Mouse (Mus musculus): ENCODE measurements at regions not wholly inside any gene's neighbourhood (a gene's known extent, or its start where the extent isn't known, plus 50 kb on each side); places are given as distances from the start of the nearest gene placed in this dataset.

- Histone ChIP-seq H3K4me1 (no peaks in the 10 kb centered on the region), H3K9me3 (replicated peaks) (no peaks in the 10 kb centered on the region), H3K27ac (replicated peaks) (no peak overlapping the region), H3K4me3 (no peak overlapping the region), H3K27me3 (ENCODE audit: low read depth, poor library complexity, severe bottlenecking) (no peaks in the 10 kb centered on the region), H3K36me3 (no peaks in the 10 kb centered on the region)
- DNase-seq (ENCODE audit: low spot score), result no peak
- 86% methylated on average over 3 of the region's 3 CpGs for WGBS
These were observed 244.5 kb downstream of the Pik3r1 start for GRCm38 (mm10) chr13:101523492-101523891.

DNA sequence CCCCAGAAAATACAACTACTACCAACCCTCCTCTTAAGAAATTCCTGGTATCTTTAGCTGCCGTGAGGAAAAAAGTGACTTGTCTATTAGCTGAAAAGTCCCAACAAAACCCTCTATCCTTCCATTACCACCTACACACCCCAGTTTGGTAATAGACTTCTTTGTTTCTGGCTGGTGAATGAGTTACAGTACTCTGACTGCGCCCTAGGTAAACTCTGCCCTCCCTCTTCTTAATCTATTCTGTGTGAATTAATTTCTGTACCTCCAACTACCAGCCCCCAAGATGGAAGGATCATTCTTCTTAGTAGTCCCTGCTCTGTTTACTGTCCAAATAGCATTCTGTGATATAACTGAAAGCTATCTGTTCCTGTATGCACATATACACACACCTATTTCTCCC lies 245.4 kb downstream of the Pik3r1 start:
- Histone ChIP-seq H3K9me3 (replicated peaks) (no peaks in the 10 kb centered on the region), H3K36me3 (no peaks in the 10 kb centered on the region), H3K27me3 (ENCODE audit: low read depth, poor library complexity, severe bottlenecking) (no peaks in the 10 kb centered on the region), H3K27ac (replicated peaks) (no peak overlapping the region), H3K4me3 (no peak overlapping the region), H3K4me1 (no peaks in the 10 kb centered on the region)
- DNase-seq (ENCODE audit: low spot score), result no peak
- WGBS, result 93% methylated on average over 2 of the region's 2 CpGs

- Histone ChIP-seq H3K27me3 (ENCODE audit: low read depth, poor library complexity, severe bottlenecking) (no peaks in the 10 kb centered on the region), H3K4me1 (no peaks in the 10 kb centered on the region), H3K9me3 (replicated peaks) (no peaks in the 10 kb centered on the region), H3K36me3 (no peaks in the 10 kb centered on the region), H3K4me3 (no peak overlapping the region), H3K27ac (replicated peaks) (no peak overlapping the region)
- 84% methylated on average over 3 of the region's 3 CpGs for WGBS
- DNase-seq (ENCODE audit: low spot score), result no peak
These were observed 254.7 kb downstream of the Pik3r1 start for GRCm38 (mm10) chr13:101513354-101513753.

GRCm38 (mm10) chr13:101509946-101510345 lies 258.1 kb downstream of the Pik3r1 start:
- H3K9me3 ChIP-seq (replicated peaks), result no peaks in the 10 kb centered on the region
- no peak overlapping the region for H3K4me3 ChIP-seq
- H3K27me3 ChIP-seq (ENCODE audit: low read depth, poor library complexity, severe bottlenecking), result no peaks in the 10 kb centered on the region
- H3K36me3 ChIP-seq, result no peaks in the 10 kb centered on the region
- H3K27ac ChIP-seq (replicated peaks), result no peak overlapping the region
- DNase-seq (ENCODE audit: low spot score), result no peak
- WGBS, result 47% methylated on average over 1 of the region's 1 CpGs
- H3K4me1 ChIP-seq, result no peaks in the 10 kb centered on the region

GRCm38 (mm10) chr13:101508331-101508730 lies 259.7 kb downstream of the Pik3r1 start:
- Histone ChIP-seq H3K27me3 (ENCODE audit: low read depth, poor library complexity, severe bottlenecking) (no peaks in the 10 kb centered on the region), H3K27ac (replicated peaks) (no peak overlapping the region), H3K4me3 (no peak overlapping the region), H3K36me3 (no peaks in the 10 kb centered on the region), H3K4me1 (no peaks in the 10 kb centered on the region), H3K9me3 (replicated peaks) (no peaks in the 10 kb centered on the region)
- DNase-seq (ENCODE audit: low spot score), result no peak

DNA sequence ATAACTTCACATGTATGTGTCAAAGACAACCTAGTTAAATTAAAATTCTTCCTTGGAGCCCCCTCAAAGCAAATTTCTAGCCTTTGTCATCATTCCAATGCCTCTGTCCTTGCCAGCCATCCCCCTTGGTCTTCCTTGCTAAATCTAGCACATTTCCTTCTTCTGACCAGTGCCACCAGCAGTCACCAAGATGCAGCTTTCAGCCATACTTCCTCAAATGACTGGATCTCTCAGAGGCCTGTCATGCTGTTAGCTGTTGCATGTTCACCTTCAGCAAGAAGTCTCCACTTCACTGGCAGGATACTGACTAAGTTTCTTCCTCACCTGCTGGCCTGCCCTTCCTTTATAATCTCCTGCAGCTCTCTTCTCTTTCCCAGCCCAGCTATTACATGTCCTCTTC lies 261.3 kb downstream of the Pik3r1 start:
- H3K27me3 ChIP-seq (ENCODE audit: low read depth, poor library complexity, severe bottlenecking), result no peaks in the 10 kb centered on the region
- no peaks in the 10 kb centered on the region for H3K36me3 ChIP-seq
- no peak overlapping the region for H3K4me3 ChIP-seq
- DNase-seq (ENCODE audit: low spot score), result no peak
- no peak overlapping the region for H3K27ac ChIP-seq (replicated peaks)
- no peaks in the 10 kb centered on the region for H3K9me3 ChIP-seq (replicated peaks)
- H3K4me1 ChIP-seq, result no peaks in the 10 kb centered on the region

DNA sequence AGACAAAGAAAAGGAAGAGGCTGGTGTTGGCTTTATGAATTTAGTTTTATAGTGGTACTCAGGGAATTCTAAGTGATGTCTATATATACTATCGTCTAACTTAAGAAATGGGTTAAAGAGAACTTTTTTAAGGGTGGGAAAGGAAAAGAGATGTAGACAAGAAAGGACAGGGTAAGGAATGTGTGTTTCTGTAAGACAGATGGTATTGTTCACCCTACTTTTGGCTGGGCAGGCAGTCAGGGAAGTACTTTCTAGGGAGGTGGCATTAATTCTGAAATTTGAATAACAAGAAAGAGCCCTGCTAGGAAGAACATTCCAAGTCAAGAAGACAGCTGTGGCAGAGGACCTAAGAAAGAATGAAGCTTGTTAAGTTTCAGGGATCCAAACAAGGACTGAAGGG lies 263.0 kb downstream of the Pik3r1 start:
- H3K4me1 ChIP-seq, result no peaks in the 10 kb centered on the region
- 80% methylated on average over 1 of the region's 1 CpGs for WGBS
- H3K27me3 ChIP-seq (ENCODE audit: low read depth, poor library complexity, severe bottlenecking), result no peaks in the 10 kb centered on the region
- DNase-seq (ENCODE audit: low spot score), result no peak
- no peak overlapping the region for H3K27ac ChIP-seq (replicated peaks)
- H3K9me3 ChIP-seq (replicated peaks), result no peaks in the 10 kb centered on the region
- H3K4me3 ChIP-seq, result no peak overlapping the region
- H3K36me3 ChIP-seq, result no peaks in the 10 kb centered on the region

DNA sequence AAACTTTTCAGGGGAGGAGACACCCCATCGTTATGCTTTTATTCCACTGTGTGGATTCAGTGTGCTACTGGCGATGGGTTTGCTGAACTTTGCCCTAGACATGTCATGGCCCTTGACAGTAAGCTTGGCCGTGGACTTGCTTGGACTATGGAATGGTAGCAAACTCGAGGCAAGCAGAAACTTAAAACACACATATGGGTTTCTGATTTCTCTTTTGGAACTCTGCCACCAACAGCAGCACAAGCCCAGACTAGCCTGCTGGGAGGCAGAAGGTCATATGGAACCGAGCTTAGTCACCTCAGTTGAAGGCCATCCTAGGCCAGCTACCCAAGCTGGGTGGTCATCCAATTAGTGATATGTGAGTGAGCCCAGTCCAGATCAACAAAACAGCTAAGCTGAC lies 263.8 kb downstream of the Pik3r1 start:
- H3K27ac ChIP-seq (replicated peaks), result no peak overlapping the region
- 80% methylated on average over 5 of the region's 5 CpGs for whole genome bisulfite sequencing

GRCm38 (mm10) chr13:101501845-101502284 lies 266.2 kb downstream of the Pik3r1 start:
- no peaks in the 10 kb centered on the region for H3K36me3 ChIP-seq
- H3K27me3 ChIP-seq (ENCODE audit: low read depth, poor library complexity, severe bottlenecking), result no peaks in the 10 kb centered on the region
- H3K4me1 ChIP-seq, result no peaks in the 10 kb centered on the region
- H3K4me3 ChIP-seq, result no peak overlapping the region
- no peaks in the 10 kb centered on the region for H3K9me3 ChIP-seq (replicated peaks)
- DNase-seq (ENCODE audit: low spot score), result no peak
- no peak overlapping the region for H3K27ac ChIP-seq (replicated peaks)
- 87% methylated on average over 5 of the region's 5 CpGs for WGBS

More for the DNA sequence above, 263.8 kb downstream of the Pik3r1 start:
- Histone ChIP-seq H3K27me3 (ENCODE audit: low read depth, poor library complexity, severe bottlenecking) (no peaks in the 10 kb centered on the region), H3K9me3 (replicated peaks) (no peaks in the 10 kb centered on the region), H3K4me3 (no peak overlapping the region), H3K4me1 (no peaks in the 10 kb centered on the region), H3K36me3 (no peaks in the 10 kb centered on the region)
- no peak for DNase-seq (ENCODE audit: low spot score)

DNA sequence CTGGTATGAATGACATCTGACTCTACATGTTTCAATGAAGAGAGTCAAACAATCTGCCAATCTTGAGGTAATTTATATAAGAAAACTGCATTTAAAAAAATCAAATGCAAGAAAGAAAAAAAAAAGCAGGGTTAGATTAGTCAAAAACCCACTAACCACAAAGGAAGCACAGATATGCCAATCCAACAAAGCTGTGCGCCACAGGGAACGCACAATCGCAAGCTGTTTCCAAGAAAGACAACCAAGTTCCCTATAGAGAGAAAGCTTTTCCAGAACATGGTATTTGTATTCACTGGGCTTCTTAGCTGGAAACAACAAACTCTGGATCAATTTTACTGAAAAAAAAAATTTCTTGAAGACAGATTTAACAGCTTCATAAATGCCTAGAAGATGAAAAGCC lies 267.0 kb downstream of the Pik3r1 start:
- Histone ChIP-seq H3K27me3 (ENCODE audit: low read depth, poor library complexity, severe bottlenecking) (no peaks in the 10 kb centered on the region), H3K4me1 (no peaks in the 10 kb centered on the region), H3K4me3 (no peak overlapping the region), H3K27ac (replicated peaks) (no peak overlapping the region), H3K36me3 (no peaks in the 10 kb centered on the region), H3K9me3 (replicated peaks) (no peaks in the 10 kb centered on the region)
- DNase-seq (ENCODE audit: low spot score), result no peak
- WGBS, result 90% methylated on average over 3 of the region's 3 CpGs

DNA sequence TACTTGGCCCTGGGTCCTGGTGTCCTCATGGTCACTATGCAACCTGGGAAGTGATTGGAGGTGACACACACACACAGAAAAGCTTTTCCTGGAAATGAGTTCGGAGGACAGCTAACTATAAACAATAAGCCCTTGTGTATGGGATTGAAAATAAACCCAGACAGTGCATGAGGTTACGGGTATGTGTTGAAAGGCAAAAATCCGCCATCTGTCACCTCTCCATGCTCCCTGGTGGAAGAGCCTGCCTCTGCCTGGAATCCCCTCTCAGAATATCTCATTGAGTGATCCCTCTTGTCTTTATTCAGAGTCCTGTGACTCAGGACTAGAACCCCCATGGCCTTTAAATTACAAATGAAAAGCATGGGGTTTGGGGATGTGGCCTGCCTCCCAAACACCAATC lies 276.2 kb downstream of the Pik3r1 start:
- Histone ChIP-seq H3K4me3 (no peak overlapping the region), H3K27ac (replicated peaks) (no peak overlapping the region), H3K36me3 (no peaks in the 10 kb centered on the region), H3K9me3 (replicated peaks) (no peaks in the 10 kb centered on the region), H3K27me3 (ENCODE audit: low read depth, poor library complexity, severe bottlenecking) (no peaks in the 10 kb centered on the region), H3K4me1 (peaks cover 6% of the 10 kb centered on the region; the same call in 1 of the 2 replicates)
- WGBS, result 35% methylated on average over 3 of the region's 3 CpGs
- no peak for DNase-seq (ENCODE audit: low spot score)

- peaks cover 6% of the 10 kb centered on the region; the same call in 1 of the 2 replicates for H3K4me1 ChIP-seq
- no peak overlapping the region for H3K4me3 ChIP-seq
- no peak for DNase-seq (ENCODE audit: low spot score)
- H3K9me3 ChIP-seq (replicated peaks), result no peaks in the 10 kb centered on the region
- no peaks in the 10 kb centered on the region for H3K36me3 ChIP-seq
- no peaks in the 10 kb centered on the region for H3K27me3 ChIP-seq (ENCODE audit: low read depth, poor library complexity, severe bottlenecking)
- H3K27ac ChIP-seq (replicated peaks), result no peak overlapping the region
- 86% methylated on average over 5 of the region's 5 CpGs for WGBS
These were observed 277.1 kb downstream of the Pik3r1 start for GRCm38 (mm10) chr13:101490961-101491360.

DNA sequence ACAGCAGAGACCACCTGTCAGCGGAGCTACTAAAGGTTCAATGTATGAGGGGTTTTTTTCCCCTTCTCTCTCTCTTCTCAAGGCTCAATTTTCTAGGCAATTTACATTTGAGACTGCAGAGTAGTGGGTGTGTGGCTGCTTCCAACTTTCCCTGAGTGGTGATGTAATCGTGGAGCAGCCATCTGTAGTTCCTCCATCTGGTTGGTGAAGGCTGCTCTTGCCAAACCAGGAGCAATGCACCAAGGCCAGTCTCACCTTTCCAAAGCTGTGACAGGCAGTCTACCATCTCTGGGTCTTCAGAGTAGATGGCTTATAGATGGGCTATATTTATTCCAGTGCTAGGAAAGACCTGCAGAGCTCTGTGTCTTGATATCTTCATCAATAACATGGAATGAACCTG lies 280.4 kb downstream of the Pik3r1 start:
- 82% methylated on average over 2 of the region's 2 CpGs for whole genome bisulfite sequencing
- H3K9me3 ChIP-seq (replicated peaks), result no peaks in the 10 kb centered on the region
- no peaks in the 10 kb centered on the region for H3K36me3 ChIP-seq
- no peak overlapping the region for H3K4me3 ChIP-seq
- H3K4me1 ChIP-seq, result peaks cover 6% of the 10 kb centered on the region; the same call in 1 of the 2 replicates
- no peak overlapping the region for H3K27ac ChIP-seq (replicated peaks)
- no peaks in the 10 kb centered on the region for H3K27me3 ChIP-seq (ENCODE audit: low read depth, poor library complexity, severe bottlenecking)
- no peak for DNase-seq (ENCODE audit: low spot score)

GRCm38 (mm10) chr13:101485823-101486222 lies 282.2 kb downstream of the Pik3r1 start:
- no peaks in the 10 kb centered on the region for H3K27me3 ChIP-seq (ENCODE audit: low read depth, poor library complexity, severe bottlenecking)
- no peak overlapping the region for H3K4me3 ChIP-seq
- H3K27ac ChIP-seq (replicated peaks), result no peak overlapping the region
- no peaks in the 10 kb centered on the region for H3K36me3 ChIP-seq
- no peaks in the 10 kb centered on the region for H3K9me3 ChIP-seq (replicated peaks)
- DNase-seq (ENCODE audit: low spot score), result no peak
- H3K4me1 ChIP-seq, result no peaks in the 10 kb centered on the region
- WGBS, result 91% methylated on average over 7 of the region's 7 CpGs

Data from midbrain, embryonic 10.5 days (tissue).